Mouse (Mus musculus) macrophage (primary cell): ENCODE results near the gene Ifitm1. TPM values are rescaled to one million over a fixed set of nuclear protein-coding genes. Genes with fewer than 3 reads are reported as not detected.

ENCODE experiments used
- H3K27ac ChIP-seq: fragments of 350-480 bp; formaldehyde crosslinking; 2 replicates; pipeline ENCODE4 v1.9.0; 2021
- H3K36me3 ChIP-seq: fragments of 350-480 bp; formaldehyde crosslinking; 2 replicates; pipeline ENCODE4 v1.9.0; 2021; ENCODE audit errors: inconsistent target
- H3K4me3 ChIP-seq: fragments of 350-480 bp; formaldehyde crosslinking; 2 replicates; pipeline ENCODE4 v1.9.0; 2021; ENCODE audit errors: inconsistent target
- H3K79me2 ChIP-seq: fragments of 350-480 bp; formaldehyde crosslinking; 2 replicates; pipeline ENCODE4 v1.9.0; 2021; ENCODE audit errors: inconsistent target
- WGBS: methylation state at CpG from one replicate; pipeline ENCODE4 v1.1.7; 2026; ENCODE audit warnings: inconsistent platforms; ENCODE audit not compliant: missing documents; 5-methylcytosine and 5-hydroxymethylcytosine counted together
- polyA plus RNA-seq: library from polyadenylated mRNA; stranded (reverse); fragments of 250-400 nt; gene quantifications from 3 replicates; pipeline ENCODE4 v1.2.4, GENCODE M21; 2018; ENCODE audit warnings: inconsistent platforms

The Ifitm1 gene
- polyA plus RNA-seq, 1 experiment from 2014 or later = 4.7 TPM

- H3K79me2 ChIP-seq = no peaks in the 10 kb centered on the region
- 81% methylated on average over 4 of the region's 4 CpGs for WGBS
- peaks cover 21% of the 10 kb centered on the region; the same call in 1 of the 2 replicates for H3K36me3 ChIP-seq
- no peak overlapping the region for H3K27ac ChIP-seq
- no peak overlapping the region for H3K4me3 ChIP-seq
Measured at GRCm38 (mm10) chr7:140943356-140943755, 23.7 kb upstream of the Ifitm1 start.

GRCm38 (mm10) chr7:140944236-140944635 lies 22.8 kb upstream of the Ifitm1 start:
- H3K27ac ChIP-seq = no peak overlapping the region
- H3K79me2 ChIP-seq = peaks cover under 1% of the 10 kb centered on the region; the same call in 1 of the 2 replicates
- peaks cover 30% of the 10 kb centered on the region for H3K36me3 ChIP-seq
- no peak overlapping the region for H3K4me3 ChIP-seq
- 100% methylated on average over 7 of the region's 7 CpGs for WGBS

GRCm38 (mm10) chr7:140945247-140945646 lies 21.8 kb upstream of the Ifitm1 start:
- Histone ChIP-seq H3K4me3 (no peak overlapping the region), H3K27ac (no peak overlapping the region), H3K36me3 (peaks cover 40% of the 10 kb centered on the region), H3K79me2 (peaks cover 11% of the 10 kb centered on the region; the same call in 1 of the 2 replicates)
- WGBS = 95% methylated on average over 5 of the region's 5 CpGs

GRCm38 (mm10) chr7:140946311-140946710 lies 20.7 kb upstream of the Ifitm1 start:
- WGBS = 91% methylated on average over 10 of the region's 10 CpGs
- H3K4me3 ChIP-seq = no peak overlapping the region
- H3K27ac ChIP-seq = no peak overlapping the region
- peaks cover 21% of the 10 kb centered on the region for H3K79me2 ChIP-seq
- H3K36me3 ChIP-seq = peaks cover 44% of the 10 kb centered on the region

GRCm38 (mm10) chr7:140946980-140947379 lies 20.0 kb upstream of the Ifitm1 start:
- H3K79me2 ChIP-seq = peaks cover 28% of the 10 kb centered on the region
- H3K27ac ChIP-seq = no peak overlapping the region
- no peak overlapping the region for H3K4me3 ChIP-seq
- WGBS = 10% methylated on average over 5 of the region's 7 CpGs
- peaks cover 44% of the 10 kb centered on the region for H3K36me3 ChIP-seq

GRCm38 (mm10) chr7:140948161-140948560 lies 18.9 kb upstream of the Ifitm1 start:
- peaks cover 44% of the 10 kb centered on the region for H3K36me3 ChIP-seq
- 84% methylated on average over 8 of the region's 8 CpGs for WGBS
- H3K27ac ChIP-seq = no peak overlapping the region
- peaks cover 40% of the 10 kb centered on the region for H3K79me2 ChIP-seq
- no peak overlapping the region for H3K4me3 ChIP-seq

- 93% methylated on average over 6 of the region's 6 CpGs for WGBS
- H3K4me3 ChIP-seq = no peak overlapping the region
- peaks cover 41% of the 10 kb centered on the region for H3K79me2 ChIP-seq
- H3K36me3 ChIP-seq = peaks cover 44% of the 10 kb centered on the region
- H3K27ac ChIP-seq = no peak overlapping the region
Measured at GRCm38 (mm10) chr7:140949255-140949654, 17.8 kb upstream of the Ifitm1 start.

GRCm38 (mm10) chr7:140949824-140950530 lies 17.0 kb upstream of the Ifitm1 start, which contains the start of gene Ifitm5:
Gene Ifitm5, minus strand, starts transcription at chr7:140950291.
- H3K27ac ChIP-seq = no peak within 1 kb of the TSS
- WGBS = 94% methylated on average over 15 of the region's 16 CpGs
- peaks cover 48% of the 10 kb centered on the region for H3K79me2 ChIP-seq
- H3K36me3 ChIP-seq = peaks cover 41% of the 10 kb centered on the region
- no peak within 1 kb of the TSS for H3K4me3 ChIP-seq

GRCm38 (mm10) chr7:140951051-140951450 lies 16.0 kb upstream of the Ifitm1 start:
- Histone ChIP-seq H3K4me3 (no peak overlapping the region), H3K27ac (no peak overlapping the region)

GRCm38 (mm10) chr7:140951765-140952164 lies 15.3 kb upstream of the Ifitm1 start:
- H3K27ac ChIP-seq = no peak overlapping the region
- peaks cover 58% of the 10 kb centered on the region for H3K79me2 ChIP-seq
- peaks cover 26% of the 10 kb centered on the region for H3K36me3 ChIP-seq
- WGBS = 89% methylated on average over 6 of the region's 6 CpGs
- no peak overlapping the region for H3K4me3 ChIP-seq

More at GRCm38 (mm10) chr7:140951051-140951450, 16.0 kb upstream of the Ifitm1 start:
- Histone ChIP-seq H3K36me3 (peaks cover 30% of the 10 kb centered on the region), H3K79me2 (peaks cover 58% of the 10 kb centered on the region)
- 98% methylated on average over 8 of the region's 8 CpGs for WGBS

- Histone ChIP-seq H3K36me3 (peaks cover 26% of the 10 kb centered on the region), H3K79me2 (peaks cover 58% of the 10 kb centered on the region), H3K27ac (peak overlapping the region; percentile 94), H3K4me3 (no peak overlapping the region)
- WGBS = 92% methylated on average over 7 of the region's 7 CpGs
Measured at GRCm38 (mm10) chr7:140952441-140952840, 14.6 kb upstream of the Ifitm1 start.

- H3K4me3 ChIP-seq = peak overlapping the region; percentile 80; the same call in 1 of the 2 replicates
- H3K79me2 ChIP-seq = peaks cover 58% of the 10 kb centered on the region
- WGBS = 43% methylated on average over 11 of the region's 11 CpGs
- H3K27ac ChIP-seq = peak overlapping the region; percentile 94
- peaks cover 26% of the 10 kb centered on the region for H3K36me3 ChIP-seq
Measured at GRCm38 (mm10) chr7:140953133-140953532, 13.9 kb upstream of the Ifitm1 start.

GRCm38 (mm10) chr7:140953800-140954732 lies 13.0 kb upstream of the Ifitm1 start:
- H3K36me3 ChIP-seq = peaks cover 16% of the 10 kb centered on the region
- H3K79me2 ChIP-seq = peaks cover 58% of the 10 kb centered on the region
- 9% methylated on average over 15 of the region's 15 CpGs for WGBS
- peak overlapping the region; percentile 94 for H3K27ac ChIP-seq
- H3K4me3 ChIP-seq = peak overlapping the region; percentile 80

GRCm38 (mm10) chr7:140954733-140955071 lies 12.3 kb upstream of the Ifitm1 start:
- peaks cover 53% of the 10 kb centered on the region for H3K79me2 ChIP-seq
- H3K27ac ChIP-seq = peak overlapping the region; percentile 94
- peaks cover 10% of the 10 kb centered on the region for H3K36me3 ChIP-seq
- under 1% methylated on average over 9 of the region's 9 CpGs for WGBS
- H3K4me3 ChIP-seq = peak overlapping the region; percentile 80

- Histone ChIP-seq H3K36me3 (peaks cover 3% of the 10 kb centered on the region), H3K4me3 (peak overlapping the region; percentile 80), H3K27ac (peak overlapping the region; percentile 94), H3K79me2 (peaks cover 47% of the 10 kb centered on the region)
- 0% methylated on average over 17 of the region's 17 CpGs for WGBS
Measured at GRCm38 (mm10) chr7:140955342-140955741, 11.7 kb upstream of the Ifitm1 start.
